Mouse (Mus musculus) liver (tissue): Measurements from ENCODE around the gene Gm20517.
A peak's percentile ranks its signal among the peaks of the same experiment; 100 is the strongest.

Experiments used
- DNase-seq: peaks from one replicate; pipeline ENCODE4 v3.0.0-alpha.2; 2020; ENCODE audit warnings: mixed read lengths

Gm20517 gene

DNA sequence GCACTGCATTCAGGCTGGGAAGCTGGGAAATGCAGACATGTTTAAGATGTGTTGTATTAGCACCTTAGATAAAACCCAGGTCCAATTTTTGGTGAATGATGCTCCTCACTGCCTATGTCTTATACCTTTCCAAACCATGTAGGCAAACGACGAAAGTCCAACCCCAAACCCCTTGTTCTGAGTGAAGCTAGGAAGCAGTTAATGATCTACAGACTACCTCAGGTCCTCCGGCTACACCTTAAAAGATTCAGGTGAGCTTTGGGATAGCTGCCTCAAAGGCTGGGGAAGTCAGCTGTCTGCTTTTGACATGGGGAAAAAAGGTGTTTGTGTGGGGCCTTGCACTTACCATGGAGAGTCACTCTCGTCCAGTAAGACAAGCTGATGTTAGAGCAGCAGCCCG, 67.3 kb downstream of the Gm20517 start:
- DNase-seq: no peak

DNA sequence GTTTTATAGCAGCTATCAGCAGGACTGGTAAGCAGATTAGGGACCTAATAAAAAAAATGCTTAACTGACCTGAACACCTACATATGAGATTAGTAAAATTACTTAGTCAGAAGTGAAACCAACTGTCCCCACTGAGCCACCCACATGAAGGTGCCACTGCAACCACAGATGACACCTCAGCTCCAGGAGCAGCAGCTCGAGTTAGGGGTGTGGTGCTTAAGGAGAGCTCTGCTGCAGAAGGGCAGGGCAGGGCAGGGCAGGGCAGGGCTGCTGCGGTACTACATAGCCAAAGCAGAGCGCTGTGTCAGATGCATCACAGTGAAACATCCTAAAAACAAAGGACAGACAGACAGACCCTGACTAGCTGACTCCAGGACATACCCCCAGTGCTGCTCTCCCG, 71.4 kb downstream of the Gm20517 start:
- no peak for DNase-seq

DNA sequence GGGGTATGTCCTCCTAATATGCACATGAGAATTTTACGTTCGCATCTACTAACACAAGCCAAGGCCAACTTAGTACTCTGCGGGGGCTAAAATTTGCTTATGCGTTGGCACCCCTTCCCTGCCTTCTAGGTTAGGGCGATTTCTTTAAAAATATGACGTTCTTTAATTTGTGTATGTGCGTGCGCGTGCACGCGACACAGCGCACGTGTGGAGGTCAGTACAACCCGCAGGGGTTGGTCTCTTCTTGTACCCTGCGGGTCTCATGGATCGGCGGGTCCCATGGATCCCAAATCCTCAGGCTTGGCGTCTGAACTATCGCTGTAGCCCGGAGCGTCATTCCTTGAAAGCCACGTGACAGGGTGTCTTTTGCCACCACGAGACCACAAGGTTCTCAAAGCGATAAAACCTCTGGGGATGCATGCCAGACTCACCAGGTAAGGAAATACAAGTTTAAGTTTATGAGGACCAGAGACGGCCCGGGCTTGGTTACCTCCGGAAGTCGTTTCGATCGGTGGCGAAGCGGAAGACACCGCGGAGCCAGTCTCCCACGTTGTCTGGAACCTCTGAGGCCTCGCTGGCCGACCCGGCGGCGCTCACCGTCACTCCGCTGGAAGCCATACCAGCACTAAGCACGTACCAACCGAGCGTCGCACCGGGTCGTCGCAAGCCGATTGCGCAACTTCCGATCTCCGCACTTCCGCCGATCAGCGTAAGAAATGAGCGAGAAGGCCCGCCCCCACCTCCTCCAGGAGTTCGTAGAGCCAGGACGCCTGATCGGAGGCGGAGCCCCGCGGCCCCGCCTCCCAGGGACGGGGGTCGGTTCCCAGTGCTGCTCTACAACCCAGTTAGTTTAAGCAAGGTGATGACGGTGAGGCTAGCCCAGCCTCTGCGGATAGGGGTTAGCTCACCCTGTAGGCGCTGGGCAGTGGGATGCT, 76.3 kb downstream of the Gm20517 start:
- DNase-seq: peak; percentile 94

DNA sequence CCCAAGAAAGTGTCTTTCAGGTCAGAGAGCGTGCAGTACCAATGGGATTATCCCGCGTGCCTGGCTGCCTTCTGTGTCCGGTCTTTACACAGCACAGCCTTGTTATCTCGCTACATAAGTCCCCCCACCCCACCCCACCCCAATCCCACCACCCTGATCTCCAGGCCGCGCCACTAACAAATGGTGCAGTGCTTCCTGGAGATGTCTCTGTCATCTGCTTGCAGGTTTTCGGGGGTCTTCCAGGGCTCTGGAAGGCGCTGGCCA, 76.9 kb downstream of the Gm20517 start, which contains the start of gene Tomm6:
TSS of gene Tomm6 (minus strand) at position 43 of the 264 bp plus-strand sequence.
- no peak for DNase-seq

- peak; percentile 76 for DNase-seq
These were observed 77.5 kb downstream of the Gm20517 start, which contains the start of gene Frs3 for GRCm38 (mm10) chr17:47688608-47689575. Gene Frs3 (plus strand): TSS chr17:47689030.

DNA sequence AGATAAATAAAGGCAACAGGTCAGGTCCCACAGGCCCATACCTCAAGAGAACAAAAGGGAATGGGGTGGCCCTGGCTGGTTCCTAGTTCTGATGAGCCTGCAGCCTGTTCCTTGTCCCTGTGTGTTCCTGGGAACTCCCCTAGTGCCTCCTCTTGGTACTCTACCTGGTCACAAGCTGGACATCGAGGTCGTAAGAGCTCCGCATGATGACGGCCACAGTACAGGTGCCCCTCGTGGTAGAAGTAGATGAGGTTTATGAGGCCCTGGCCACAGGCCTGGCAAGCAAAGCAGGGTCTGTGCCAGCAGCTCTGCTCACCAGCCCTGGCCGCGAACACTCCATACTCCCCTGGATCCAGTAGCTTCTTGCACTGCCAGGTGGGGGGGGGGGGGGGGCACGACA, 78.5 kb downstream of the Gm20517 start:
- DNase-seq: no peak

- no peak for DNase-seq
These were observed 80.3 kb downstream of the Gm20517 start for GRCm38 (mm10) chr17:47691650-47692049.

DNA sequence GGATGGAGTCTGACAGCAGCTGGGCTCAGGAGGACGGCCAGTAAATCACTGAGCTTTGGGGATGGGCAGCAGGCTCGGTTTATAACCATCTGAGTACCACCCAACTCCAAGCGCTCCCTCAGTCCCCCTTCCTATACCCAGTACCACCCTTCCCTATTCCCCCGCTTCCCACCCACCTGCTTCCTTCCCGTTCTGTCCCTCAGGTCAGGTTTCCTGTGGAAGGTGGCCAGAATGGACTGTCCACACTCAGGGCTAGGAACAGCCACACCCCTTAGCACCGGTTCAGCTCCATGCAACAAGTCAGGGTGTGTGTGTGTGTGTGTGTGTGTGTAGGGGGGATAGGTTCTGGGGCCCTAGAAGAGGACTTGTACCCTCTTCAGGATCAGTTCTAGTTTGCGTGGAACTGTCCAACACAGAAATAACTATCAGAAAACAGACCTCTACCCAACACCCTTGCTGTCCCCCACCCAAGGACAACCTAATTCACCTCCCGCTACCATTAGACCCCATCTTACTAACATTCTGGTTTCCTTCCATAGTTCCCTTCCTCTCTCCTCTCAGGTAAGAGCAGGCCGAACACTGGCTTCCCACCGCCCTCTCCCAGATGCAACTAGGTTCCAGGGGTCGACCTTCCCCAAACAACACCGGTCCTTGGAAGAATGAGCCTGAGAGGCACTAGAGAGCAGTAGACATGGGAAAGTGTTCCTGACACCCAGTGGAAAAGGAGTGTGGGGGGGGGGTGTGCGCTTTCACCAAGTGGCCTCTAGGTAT, 82.5 kb downstream of the Gm20517 start:
- no peak for DNase-seq

GRCm38 (mm10) chr17:47694442-47694502, 82.9 kb downstream of the Gm20517 start, which contains the start of gene Gm21981:
Gene Gm21981 (minus strand): TSS chr17:47694455.
- no peak for DNase-seq

GRCm38 (mm10) chr17:47694503-47695336, 83.3 kb downstream of the Gm20517 start, which contains the start of gene Prickle4:
Gene Prickle4 (minus strand): TSS chr17:47694736.
- DNase-seq: peak; percentile 95

DNA sequence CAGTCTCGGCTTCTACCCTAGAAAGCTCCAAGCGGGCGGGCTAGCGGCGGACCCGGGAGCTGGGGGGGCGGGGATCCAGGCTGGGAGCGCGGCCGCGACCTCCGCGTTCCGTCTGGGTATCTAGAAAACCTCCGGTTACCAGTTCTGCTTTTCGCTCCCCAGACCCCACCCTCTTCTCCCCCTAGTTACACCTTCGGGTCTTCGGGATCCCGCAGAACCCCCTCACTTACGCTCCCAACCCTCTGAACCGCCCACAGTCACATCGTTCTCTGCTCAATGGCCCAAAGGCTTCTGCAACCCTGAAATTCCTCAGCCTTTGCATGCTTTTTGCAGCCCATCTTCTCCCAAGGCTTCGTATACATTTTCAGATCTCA, 83.9 kb downstream of the Gm20517 start:
- no peak for DNase-seq

DNA sequence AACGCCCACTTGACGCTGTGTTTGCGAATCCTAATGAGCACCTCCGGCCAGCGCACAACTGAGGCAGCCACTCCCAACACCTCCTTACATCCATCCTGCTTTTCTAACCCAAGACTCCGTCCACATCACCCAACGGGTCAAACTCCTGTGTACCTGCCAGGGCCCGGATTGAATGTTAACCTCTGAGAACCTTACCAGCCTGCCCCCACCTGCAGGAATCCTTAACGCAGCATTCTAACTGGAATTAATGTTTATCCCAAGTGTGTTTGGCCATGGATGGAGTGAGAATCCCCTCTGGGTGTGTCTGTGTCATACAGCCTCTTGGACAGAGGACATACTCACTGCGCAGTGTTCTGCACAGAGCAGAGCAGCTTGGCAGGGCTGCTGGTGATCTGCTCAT, 86.8 kb downstream of the Gm20517 start:
- no peak for DNase-seq

DNA sequence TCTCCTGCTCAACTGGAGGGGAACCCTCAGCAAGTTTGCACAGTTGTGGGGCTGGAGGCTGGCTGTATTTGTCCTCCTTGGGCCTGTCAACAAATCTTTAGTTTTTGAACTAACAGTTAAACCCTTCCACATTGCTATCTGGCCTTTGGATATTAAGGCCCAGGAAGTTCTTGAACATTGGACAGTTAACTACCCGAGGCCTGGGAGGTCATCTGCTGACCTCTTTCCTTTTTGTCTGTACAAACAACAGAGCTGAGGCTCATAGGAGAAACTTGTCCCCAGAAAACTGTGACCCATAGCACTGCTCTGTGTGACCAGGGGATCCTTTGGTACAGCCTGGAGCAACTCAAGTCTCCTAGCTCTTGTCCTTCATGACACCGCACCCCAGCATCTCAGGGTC, 87.7 kb downstream of the Gm20517 start:
- no peak for DNase-seq

GRCm38 (mm10) chr17:47701793-47702192, 90.4 kb downstream of the Gm20517 start:
- no peak for DNase-seq

- DNase-seq: no peak
These were observed 91.4 kb downstream of the Gm20517 start for GRCm38 (mm10) chr17:47702548-47703345.

GRCm38 (mm10) chr17:47703556-47703955, 92.2 kb downstream of the Gm20517 start:
- DNase-seq: no peak

DNA sequence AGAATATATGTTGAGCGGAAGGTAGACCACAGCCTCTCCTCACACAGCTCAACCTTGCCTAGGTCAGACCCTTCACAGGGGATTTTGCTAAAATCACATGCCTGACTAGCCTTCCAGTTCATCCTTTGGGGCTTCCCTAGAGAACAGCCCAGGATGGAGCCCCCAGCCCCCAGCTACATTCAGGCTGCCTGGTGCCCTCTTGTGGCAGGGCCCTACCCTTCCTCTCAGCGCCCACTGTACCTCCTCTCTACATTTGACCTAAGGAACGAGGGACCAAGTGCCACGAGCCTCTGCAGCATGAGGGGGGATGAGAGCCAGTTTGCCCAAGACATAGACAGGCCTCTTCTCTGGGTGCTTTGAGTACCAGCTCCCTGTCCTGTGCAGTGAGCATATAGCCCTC, 93.3 kb downstream of the Gm20517 start:
- no peak for DNase-seq

GRCm38 (mm10) chr17:47706196-47706595, 94.8 kb downstream of the Gm20517 start:
- DNase-seq: no peak

DNA sequence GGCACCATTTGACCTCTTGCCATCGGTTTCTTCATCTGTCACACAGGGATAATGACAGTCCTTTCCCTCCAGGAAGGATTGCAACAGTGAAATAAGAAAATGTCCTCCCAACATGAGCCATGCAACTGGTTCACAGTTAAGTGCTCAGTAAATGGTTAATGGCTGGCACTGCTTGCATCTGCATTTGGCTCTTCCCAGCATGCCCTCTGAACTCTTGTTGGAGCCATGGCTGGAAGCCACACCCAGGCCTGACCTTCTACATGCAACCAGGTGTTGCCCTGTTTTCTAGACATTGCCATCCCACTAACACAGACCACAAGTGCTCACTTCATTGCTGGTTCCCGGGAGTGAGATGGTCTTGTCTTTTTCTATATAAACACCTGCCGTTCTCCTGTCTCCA, 96.6 kb downstream of the Gm20517 start:
- no peak for DNase-seq

DNA sequence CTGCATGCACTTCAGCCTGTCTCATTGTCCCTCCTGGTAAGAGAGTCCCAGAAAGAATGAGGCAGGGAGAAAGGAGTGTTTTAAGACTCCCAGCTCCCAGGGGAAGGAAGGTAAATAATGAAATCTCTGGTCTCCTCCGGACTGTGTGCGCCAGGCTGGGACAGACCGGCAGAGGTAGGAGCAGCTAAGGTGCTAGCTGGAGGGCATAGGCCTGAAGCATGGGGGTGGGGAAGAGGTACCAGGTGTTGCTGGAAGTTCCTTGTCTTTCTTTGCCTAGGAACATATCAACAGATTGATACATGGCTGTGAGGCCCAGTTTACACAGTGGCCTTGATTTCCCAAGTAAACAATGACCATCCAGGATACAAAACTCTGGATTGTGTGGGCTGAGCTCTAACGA, 97.6 kb downstream of the Gm20517 start:
- no peak for DNase-seq

- DNase-seq: no peak
These were observed 98.6 kb downstream of the Gm20517 start for GRCm38 (mm10) chr17:47710036-47710435.

GRCm38 (mm10) chr17:47711883-47712282, 100.5 kb downstream of the Gm20517 start:
- no peak for DNase-seq
